Mouse (Mus musculus): ENCODE measurements around the gene Gm3500. TPM values are rescaled to one million over a fixed set of nuclear protein-coding genes. Genes with fewer than 3 reads are reported as not detected.

Gene Gm3500
- polyA plus RNA-seq (2015; fragmentation: Nextera tagmentation; extraction: Ambion mirVana), result not detected in 2 replicates

GRCm38 (mm10) chr14:5388949-5389348 is at the start of gene Gm3500:
Gm3500 (minus strand) TSS chr14:5389049.

DNA sequence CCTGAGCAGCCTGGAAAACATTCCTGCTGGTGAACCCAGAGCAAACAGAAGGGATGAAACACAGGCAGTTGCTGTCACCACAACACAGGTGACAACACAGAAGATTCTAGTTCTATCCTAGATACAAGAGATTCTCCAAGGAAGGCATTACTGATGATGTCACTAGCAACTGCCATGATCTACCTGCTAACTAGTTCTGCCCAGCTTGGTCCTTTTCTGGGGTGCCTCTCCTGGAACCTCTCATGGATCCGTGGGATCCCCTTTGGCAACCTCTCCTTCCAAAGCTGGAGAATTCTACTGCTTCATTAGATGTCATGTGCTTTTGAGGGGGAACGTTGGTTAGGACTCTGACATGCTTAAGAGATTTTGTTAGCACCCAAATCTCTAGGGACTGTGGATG is 54.0 kb downstream of the Gm3500 start, which contains the start of gene Gm3542:
Gene Gm3542 (minus strand): TSS at position 101 of the 400 bp plus-strand sequence.

Other genes starting within 250 kb of the Gm3500 start
- gene Gm3317, start 224.5 kb downstream of the Gm3500 start, polyA plus RNA-seq (2015; fragmentation: Nextera tagmentation; extraction: Ambion mirVana), result not detected in 2 replicates
- not detected in 2 replicates for gene Gm8271, start 203.3 kb downstream of the Gm3500 start, polyA plus RNA-seq (2015; fragmentation: Nextera tagmentation; extraction: Ambion mirVana)
- not detected in 2 replicates for gene Gm3526, start 128.5 kb downstream of the Gm3500 start, polyA plus RNA-seq (2015; fragmentation: Nextera tagmentation; extraction: Ambion mirVana)
- not detected in 2 replicates for gene Gm3542, start 54.1 kb downstream of the Gm3500 start, polyA plus RNA-seq (2015; fragmentation: Nextera tagmentation; extraction: Ambion mirVana)
- 0.22 and 0.30 TPM in 2 replicates for gene Gm3194, start 66.4 kb upstream of the Gm3500 start, polyA plus RNA-seq (2015; fragmentation: Nextera tagmentation; extraction: Ambion mirVana)
- not detected in 2 replicates for gene Gm8246, start 88.8 kb upstream of the Gm3500 start, polyA plus RNA-seq (2015; fragmentation: Nextera tagmentation; extraction: Ambion mirVana)
- gene Gm3187, start 95.2 kb upstream of the Gm3500 start, polyA plus RNA-seq (2015; fragmentation: Nextera tagmentation; extraction: Ambion mirVana), result not detected in 2 replicates
- gene Gm3488, start 112.6 kb upstream of the Gm3500 start, polyA plus RNA-seq (2015; fragmentation: Nextera tagmentation; extraction: Ambion mirVana), result 0.15 and 0.72 TPM in 2 replicates
- gene Gm3532, start 149.4 kb upstream of the Gm3500 start, polyA plus RNA-seq (2015; fragmentation: Nextera tagmentation; extraction: Ambion mirVana), result not detected in 2 replicates
- not detected in 2 replicates for gene Gm8265, start 244.0 kb upstream of the Gm3500 start, polyA plus RNA-seq (2015; fragmentation: Nextera tagmentation; extraction: Ambion mirVana)

Measured in urinary bladder, postnatal 0 days (tissue).